Mouse (Mus musculus) gastrocnemius, postnatal 14 days (tissue): ENCODE results near the gene Mgp. TPM values are rescaled to one million over a fixed set of nuclear protein-coding genes. Genes with fewer than 3 reads are reported as not detected.
"Not testable (repeated sequence)": the region's sequence is repeated elsewhere in the genome, so short reads cannot be mapped to it uniquely, and the experiment has no call there.

Experiments used
- DNase-seq: peaks from one replicate; pipeline ENCODE4 v3.0.0; 2021; ENCODE audit warnings: mixed read lengths
- intact Hi-C: fragments of 180-260 bp; cut with DNase I; formaldehyde crosslinking; loops from one replicate; pipeline ENCODE4 v1.15.1; 2025; ENCODE audit warnings: low total_unique reads
- total RNA-seq, 2 experiments: library from RNA; stranded (reverse); gene quantifications; 2 replicates each; pipeline ENCODE4 v1.2.3; 2021

Gene Mgp
- total RNA-seq, 2 experiments from 2014 or later, result 166 to 195 TPM

DNA sequence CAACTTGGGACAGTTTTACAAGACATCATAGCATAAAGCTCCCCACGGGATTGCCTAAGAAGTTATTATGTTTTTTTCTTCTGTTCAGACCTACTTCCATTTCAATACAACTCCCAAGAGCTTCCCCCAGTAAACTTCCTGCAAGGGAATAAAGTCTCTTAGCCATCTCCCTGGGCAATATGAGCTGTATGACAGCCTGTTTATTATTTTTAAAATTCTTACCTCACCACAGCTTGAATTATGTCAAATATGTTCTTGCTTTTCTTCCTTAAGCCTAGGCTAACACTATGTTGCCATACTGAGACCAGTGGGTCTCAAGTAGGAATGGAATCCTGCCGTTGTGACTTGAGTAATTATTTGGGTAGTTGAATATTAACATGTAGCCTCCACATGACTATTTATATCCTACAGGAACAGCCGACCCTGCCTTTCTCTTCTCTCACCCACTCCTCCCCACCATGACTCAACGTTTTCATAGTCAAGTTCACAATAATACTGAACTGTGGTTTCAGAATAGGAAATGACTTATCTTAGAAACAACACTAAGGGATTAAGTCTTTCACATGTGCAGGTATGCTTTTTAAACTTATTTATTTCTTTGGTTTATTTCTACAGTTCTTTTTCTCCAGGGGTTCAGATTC, 24.9 kb upstream of the Mgp start:
- intact Hi-C loops, result no loop called here
- no peak for DNase-seq

DNA sequence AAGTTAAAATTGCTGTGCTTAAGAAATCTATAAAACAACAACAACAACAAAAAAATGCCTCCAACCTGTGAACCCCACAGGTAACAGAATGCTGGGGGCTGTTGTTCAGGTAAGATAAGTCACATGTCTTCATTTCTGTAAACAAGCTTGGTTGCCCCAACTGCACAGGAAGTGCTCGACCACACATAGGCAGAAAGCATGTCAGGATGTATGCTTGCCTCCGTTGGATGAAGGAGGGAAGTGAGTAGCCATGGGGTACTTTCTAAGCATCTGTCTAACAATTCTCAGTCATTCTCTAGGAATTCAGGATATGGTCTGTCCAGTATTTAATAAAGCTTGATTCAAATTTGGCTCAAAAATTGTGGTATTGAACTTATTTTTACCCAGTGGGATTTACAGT, 23.3 kb upstream of the Mgp start:
- intact Hi-C loops, result no loop called here
- DNase-seq, result no peak

DNA sequence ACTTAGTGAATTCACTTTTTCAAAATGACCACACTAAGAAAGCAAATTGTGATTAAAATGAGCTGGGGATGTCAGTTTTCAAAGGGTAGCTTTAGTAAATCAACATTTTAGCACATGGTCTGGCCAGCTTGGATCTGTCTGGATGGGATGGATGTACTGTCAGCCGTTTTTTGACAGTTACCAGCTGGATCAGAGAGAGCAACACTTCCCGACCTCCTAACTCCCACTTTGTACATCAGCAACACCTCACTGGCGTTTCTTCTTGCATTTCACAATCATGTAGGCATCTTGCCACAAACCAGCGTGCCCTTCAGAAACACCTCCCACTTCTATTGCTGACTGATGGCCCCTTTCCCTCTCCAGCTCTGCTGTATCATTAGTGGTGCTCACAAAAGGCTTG, 22.6 kb upstream of the Mgp start:
- no peak for DNase-seq
- intact Hi-C loops, result no loop called here

DNA sequence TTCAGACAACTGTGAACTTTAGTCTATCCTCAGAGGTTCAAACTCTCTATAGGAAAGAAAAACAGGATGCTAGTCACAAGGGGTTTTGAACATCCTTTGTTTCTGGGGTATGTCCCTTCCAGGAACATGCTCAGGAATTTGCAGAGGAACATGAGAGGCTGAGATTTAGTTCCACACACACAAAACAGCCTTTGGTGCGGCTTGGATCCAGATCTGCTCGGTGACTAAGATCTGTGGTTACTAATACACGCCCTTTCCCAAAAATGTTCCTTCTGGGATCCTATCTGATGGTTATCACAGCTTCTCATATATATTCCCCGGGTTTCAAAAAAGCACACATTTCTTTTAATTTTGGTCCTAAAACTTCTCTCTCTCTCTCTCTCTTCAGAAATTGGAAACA, 22.2 kb upstream of the Mgp start:
- intact Hi-C loops, result no loop called here
- DNase-seq, result peak; percentile 36

DNA sequence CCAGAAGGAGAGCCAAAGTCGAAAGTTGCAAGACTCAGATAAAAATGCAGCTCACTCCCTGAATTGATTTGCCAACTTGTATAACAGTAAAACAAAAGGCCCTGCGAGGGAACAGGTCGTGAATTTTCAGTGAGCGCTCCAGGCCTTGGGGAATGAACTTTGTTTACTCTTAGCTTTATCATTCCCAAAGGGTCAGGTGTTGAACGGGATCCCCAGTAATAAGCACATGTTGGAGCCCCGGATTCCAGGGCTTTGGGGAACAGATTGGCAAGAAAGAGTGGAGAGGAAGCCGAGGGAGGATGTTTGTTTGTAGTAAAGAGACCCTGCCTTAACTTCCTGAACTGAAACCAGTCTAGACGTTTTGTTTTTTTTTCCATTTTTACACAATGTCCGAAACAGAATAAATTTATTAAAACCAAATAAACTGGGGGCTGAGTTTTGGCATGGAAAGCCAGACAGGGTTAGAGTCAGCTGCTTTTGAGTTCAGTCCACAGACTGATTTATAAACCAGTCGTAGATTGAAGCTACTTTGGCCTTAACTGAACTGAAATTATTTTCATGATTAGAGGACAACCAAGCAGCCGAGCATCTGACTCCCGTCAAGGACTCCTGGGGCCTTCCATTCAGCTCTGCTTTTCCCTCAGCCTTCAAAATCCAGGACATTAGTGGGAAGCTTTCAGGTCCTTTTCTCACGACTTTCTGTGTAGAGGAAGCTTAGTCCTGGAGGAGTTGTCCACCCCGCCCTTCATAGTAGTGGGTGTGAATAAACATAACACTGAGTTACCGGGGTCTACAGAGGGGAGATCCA, 19.1 kb upstream of the Mgp start:
- intact Hi-C loops, result no loop called here
- no peak for DNase-seq

DNA sequence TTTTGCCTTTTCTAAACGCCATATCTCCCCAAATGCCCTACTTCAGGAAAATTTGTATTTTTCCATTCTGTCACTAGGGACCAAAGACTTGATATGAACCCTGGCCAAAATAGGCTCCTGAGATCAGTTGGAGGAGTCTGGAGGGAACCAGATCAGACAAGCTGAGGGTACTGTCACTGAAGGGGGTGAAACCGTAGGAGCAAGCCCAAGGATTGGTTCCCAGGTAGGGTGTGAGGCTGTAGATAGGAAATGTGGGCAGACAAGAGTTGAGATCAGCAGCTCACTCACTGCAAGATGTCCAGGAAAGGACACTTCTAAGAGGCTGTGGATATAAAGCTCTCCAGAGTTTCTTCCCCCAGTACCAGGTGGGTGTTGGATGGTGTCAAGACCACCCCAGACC, 16.4 kb upstream of the Mgp start:
- intact Hi-C loops, result no loop called here

DNA sequence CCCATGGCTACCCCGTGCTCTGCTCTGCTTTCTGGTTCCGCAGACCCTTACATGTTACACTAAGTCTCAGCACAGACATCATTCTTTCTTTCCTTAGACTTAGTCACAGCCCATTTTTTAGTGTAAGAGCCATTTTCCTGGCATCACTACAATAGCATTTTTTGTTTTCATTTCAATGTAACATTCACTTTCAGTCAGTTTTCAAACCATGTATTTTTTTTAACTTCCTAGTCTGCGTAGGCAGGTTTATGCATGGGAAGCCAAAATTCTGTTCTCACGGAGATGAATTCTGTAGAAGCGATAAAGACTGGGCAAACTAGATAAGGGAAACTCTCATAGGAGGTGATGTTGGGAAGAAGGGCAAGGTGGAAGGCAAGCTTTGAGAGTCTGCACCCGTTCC, 13.9 kb upstream of the Mgp start:
- intact Hi-C loops, result no loop called here
- no peak for DNase-seq

More for the DNA sequence above, 16.4 kb upstream of the Mgp start:
- DNase-seq, result no peak

DNA sequence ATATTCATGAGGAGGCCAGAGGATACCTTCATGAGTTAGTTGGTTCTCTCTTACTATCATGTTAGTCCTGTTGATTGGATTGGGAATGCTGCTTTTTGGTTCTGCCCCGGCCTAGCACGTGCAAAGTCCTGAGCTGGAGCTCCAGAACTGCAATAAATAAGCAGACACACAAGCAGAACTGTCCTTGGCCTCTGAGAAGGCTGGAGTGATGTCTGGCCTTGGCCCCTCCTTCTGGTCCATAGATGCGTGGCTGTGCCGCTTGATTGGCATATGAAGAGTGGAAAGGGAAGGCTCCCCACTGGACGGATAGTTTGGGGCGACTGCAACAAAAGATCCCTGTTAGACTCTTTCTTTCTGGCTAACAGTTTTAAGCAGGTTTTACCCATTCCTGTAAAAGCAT, 13.4 kb upstream of the Mgp start:
- intact Hi-C loops, result no loop called here
- no peak for DNase-seq

DNA sequence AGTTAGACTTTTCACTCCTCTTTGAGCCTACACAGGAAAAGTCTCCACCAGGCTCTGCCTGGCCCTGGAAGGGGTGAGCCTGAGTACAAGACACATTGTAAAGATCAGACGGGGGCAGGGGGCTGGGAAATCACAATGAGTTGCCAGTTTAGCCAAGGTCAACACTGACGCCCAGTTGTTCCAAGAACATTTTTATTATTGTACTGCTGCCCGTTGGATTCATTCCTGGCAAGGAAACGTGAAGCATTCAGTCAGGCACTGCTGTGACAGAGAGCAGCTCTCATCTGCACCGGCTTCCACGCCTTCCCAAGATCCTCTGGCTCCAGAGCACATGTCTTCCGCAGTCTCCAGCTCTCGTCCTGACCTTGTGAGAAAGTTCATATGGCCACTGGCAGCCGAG, 12.2 kb upstream of the Mgp start:
- intact Hi-C loops, result no loop called here
- DNase-seq, result peak; percentile 65

DNA sequence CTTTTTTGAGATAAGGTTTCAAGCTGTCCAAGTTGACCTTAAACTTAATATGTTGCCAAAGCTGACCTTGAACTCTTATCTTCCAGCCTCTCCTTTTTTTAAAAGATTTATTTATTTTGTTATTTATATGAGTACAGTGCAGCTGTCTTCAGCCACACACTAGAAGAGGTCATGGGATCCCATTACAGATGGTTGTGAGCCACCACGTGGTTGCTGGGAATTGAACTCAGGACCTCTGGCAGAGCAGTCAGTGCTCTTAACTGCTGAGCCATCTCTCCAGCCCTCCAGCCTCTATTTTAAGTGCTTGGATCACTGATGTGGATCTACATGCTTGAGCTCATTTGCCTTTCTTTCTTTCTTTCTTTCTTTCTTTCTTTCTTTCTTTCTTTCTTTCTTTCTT, 9.1 kb upstream of the Mgp start:
- DNase-seq, intact Hi-C loops: not testable (repeated sequence)

DNA sequence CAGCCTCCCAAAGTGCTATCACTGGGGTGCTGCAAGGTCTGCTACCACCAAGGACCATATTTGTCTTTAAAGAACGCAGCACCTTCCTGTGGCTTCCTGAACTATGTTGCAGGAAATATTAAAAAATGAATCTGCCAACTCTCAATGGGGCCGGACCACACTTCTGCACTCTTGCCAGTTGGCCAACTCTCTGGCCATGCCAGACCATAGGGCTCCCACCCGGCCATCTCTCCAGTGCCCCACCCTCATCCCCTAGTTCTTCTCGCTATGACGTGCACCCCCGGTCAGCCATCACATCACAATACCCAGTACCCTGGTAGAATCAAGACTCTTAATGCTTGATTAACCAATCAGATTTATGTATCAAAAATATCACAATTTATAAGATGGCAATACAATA, 8.3 kb upstream of the Mgp start:
- intact Hi-C loops, result no loop called here

DNA sequence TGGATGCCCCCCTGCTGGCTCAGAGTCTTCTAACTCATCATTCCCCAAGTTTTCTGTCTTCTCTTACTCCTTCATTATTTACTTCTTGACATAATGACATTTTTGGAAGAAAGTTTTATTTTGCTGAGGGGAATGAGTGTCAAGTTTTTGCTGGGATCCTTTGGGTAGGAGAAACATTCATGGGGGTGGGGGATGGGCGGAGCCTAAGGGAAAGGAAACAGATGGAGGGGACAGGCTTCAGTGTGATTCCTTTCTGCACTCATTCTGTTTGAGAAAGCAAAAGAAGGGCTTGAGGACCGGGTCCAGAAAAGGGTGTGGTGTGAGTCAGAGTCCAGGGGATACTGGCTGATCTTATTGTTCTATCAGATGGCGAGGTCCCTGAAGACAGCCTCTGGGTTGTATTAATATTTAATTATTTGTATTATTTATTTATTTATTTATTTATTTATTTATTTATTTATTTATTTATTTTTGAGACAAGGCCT, 7.8 kb upstream of the Mgp start:
- peak; percentile 40 for DNase-seq
- intact Hi-C loops, result no loop called here

More for the DNA sequence above, 8.3 kb upstream of the Mgp start:
- DNase-seq, result no peak

DNA sequence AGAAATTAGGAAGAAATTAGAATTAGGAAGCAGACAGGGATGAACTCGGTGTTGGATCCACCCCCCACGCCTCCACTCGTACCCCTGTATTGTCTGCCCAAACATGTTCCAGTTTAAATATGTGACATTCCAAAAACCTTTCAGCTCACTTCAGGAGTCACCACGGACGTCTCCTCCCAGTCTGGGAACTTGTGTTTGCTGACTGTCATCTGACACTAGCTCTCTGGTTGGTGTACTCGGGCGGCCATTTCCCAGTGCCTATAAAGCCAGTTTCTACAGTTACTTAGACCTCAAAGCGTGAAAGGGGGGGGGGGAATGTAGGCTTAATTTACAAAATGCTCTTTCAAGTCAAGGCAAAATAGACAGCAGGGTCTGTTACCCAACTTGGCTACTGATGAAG, 6.1 kb upstream of the Mgp start:
- intact Hi-C loops, result no loop called here
- no peak for DNase-seq

DNA sequence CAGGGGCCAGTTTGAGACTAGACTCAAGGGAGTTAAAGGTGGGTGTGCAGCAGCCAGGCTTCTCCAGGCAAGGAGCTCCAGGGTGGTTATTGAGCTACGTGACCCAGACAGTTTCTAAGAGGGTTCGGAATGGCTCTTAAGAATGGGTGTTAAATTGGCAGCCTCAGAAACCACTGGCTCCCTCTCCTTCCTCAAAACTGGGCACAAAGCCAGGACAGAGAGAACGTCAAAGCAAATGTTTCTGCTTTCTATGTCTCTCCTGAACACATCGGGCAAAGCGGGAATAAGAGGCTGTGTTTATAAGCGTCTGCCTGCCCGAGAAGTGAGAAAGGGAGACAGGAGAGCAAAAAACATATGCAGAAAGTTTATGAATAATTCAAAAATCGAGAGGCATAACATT, 1.0 kb downstream of the Mgp start:
- no peak for DNase-seq
- intact Hi-C loops, result no loop called here

DNA sequence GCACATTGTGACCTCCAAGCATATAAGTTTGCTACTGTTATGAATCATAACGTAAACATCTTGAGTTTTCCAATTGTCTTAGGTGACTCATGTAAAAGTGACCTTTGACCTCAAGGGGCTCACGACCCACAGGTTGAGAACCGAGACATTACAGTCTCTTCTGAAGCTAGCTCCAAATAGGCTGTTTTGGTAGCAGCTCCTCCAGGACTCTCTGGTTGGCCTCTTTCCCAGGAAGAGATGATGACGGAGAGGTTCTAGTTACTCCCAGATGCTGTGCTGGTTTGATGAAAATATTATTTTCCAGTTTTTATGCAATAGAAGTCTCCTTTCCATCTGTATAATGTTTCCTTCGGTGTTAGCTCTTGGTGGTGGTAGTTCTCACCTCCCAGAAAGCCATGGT, 6.7 kb downstream of the Mgp start:
- intact Hi-C loops, result no loop called here
- DNase-seq, result no peak

DNA sequence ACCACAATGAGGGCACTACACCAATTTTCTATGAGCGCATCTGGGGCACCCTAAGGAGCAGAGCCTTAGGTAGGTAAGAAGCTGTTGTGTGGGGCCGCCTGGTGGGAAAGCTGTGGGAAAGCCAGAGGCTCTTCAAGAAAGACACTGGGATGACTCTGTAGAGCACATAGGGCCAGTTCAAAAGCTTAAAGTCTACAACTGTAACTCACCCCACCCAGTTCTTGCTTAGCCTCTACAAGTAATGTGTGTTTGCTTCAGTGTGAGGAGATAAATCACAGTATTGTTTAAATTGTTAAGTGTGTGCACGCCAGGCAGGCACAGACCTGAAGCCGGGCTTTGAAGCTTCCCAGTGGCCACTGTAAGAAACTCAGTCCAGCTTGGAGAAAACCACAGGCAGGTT, 9.5 kb downstream of the Mgp start:
- intact Hi-C loops, result no loop called here
- no peak for DNase-seq

DNA sequence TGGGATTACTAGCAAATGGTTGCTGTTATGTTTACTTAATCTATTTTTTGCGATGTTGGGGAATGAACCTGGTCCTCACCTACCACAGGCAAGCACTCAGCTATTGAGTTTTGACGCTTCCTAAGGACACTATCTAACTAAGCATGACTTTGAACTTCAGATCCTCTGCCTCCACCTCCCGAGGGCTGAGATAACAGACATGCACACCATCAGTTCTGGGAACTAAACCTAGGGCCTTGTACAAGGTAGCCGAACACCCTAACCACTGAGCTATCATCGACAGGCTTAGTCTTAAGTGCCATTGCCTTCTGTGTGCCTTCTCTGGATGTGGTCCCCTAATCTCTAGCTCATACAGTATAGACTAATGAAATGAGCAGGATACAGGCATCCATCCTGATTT, 10.3 kb downstream of the Mgp start:
- intact Hi-C loops, result no loop called here
- DNase-seq, result no peak

DNA sequence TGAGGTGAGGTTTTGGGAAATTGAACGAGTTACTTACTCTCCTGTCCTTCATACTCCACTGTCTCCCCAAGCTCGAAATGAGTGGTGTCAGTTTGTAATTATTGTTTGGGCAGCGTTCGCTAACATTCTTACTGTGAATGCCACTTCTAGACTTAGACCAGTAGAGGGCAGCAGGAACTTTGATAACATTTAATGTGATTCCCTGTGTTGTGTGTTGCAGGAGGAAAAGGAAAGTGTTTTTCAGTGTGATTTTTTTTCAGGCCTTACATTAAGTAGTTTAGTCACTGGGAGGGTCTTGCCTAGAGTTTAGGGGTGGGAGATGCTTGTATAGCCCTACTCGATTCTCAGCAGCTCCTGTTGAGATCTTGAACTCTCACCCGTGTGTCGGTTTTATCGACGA, 14.6 kb downstream of the Mgp start:
- DNase-seq, result no peak
- intact Hi-C loops, result loop anchor here (2.0 to 5.0 kb wide), 3 partner anchors 60 to 121 kb away; no protein-coding TSS in a partner anchor

DNA sequence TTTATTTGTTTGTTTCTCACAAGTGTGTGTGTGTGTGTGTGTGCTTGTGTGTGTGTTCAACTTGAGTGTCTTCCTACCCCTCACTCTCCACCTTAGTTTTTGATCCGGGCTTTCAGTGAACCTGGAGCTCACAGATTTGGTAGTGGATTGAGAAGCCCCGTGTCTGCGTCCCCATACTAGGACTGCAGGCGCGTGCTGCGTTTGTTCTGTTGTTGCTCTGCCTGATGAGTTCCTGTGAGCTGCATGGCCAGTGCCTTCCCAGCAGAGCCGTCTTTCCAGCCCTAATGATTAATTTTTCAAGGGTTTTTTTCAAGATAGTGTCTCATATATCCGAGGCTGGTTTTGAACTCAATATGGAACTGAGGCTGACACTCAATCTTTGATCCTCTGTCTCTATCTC, 17.2 kb downstream of the Mgp start:
- DNase-seq, result no peak

DNA sequence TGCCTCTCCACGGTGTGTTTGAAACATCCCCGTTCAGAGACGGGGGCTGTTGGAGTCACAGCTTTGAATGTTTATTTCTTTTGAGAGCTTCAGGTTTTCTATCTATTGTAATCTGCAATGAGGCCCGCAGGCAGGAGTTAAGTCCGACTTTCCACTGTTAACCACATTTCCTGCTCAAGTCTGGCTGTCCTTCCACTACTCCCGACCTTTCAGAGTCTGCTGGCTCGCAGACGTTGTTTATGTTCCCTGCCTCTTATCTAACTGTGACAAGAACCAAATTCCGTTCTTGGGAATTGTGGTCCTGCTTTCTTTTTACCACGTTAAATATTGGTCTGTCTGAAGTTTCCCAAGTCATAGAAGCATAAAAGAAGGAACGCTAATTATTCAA, 17.8 kb downstream of the Mgp start:
- intact Hi-C loops, result no loop called here
- no peak for DNase-seq

More for the DNA sequence above, 17.2 kb downstream of the Mgp start:
- intact Hi-C loops, result no loop called here

DNA sequence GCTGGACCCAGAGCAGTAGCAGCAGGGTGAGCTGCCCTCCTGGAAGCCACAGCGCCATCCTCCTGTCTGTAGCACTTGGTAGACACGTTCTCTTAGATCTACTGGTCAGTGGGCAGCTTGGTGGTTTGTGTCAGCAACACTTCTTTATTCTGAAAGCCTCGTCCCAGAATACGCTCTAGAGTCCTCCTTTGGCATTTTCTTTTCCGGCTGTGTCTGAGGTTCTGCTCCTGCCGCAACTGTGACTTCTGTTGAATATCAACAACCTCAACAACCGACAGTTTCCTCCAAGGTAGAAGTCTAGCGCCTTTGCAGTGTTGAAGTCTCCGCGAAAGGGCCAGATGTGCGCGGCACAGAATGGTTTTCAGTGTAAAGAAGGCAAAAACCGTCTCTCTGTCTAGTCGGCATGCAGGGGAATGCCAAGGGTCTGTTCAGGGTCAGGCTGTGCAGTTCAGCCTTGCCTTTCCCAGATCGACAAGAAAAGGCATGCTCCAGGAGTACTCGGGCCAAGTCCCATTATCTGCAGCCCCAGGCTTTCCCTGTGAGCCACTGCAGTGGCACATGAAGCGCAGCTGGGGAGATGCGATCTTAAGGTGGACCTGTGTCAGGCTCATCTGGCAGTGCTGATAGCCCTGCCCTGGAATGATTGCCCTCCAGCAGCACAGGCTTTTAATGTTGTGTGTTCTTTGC, 18.3 kb downstream of the Mgp start, which contains the start of gene Art4:
Art4 (minus strand) TSS at position 548 of the 687 bp plus-strand sequence.
- DNase-seq, result no peak
- intact Hi-C loops, result no loop called here
